8 mouse cellular contexts compared by ENCODE assay signal in genomic region chr5:143464757-143465118, GRCm38 (mm10). TPM values are rescaled to one million over a fixed set of nuclear protein-coding genes. Genes with fewer than 3 reads are reported as not detected.
DNase-seq lines count a peak whose midpoint lies in the region; ATAC-seq and TF ChIP-seq lines count a peak whose summit lies in the region.

No protein-coding gene starts in this region.

- H3K9ac ChIP-seq in forebrain, embryonic 16.5 days (replicated peaks; ENCODE audit: low read depth, low read length): peak overlapping the region; percentile 72

- H3K36me3 ChIP-seq in E14TG2a.4 (ENCODE audit: insufficient read depth, low read length): peaks cover 9% of the 10 kb centered on the region
- peaks cover 6% of the 10 kb centered on the region for H3K36me3 ChIP-seq in forebrain, embryonic 16.5 days (ENCODE audit: control insufficient read depth, insufficient read depth)

- ATAC-seq in forebrain, embryonic 16.5 days: peak; percentile 75; the same call in 1 of the 2 replicates

- DNase-seq in gastrocnemius, adult 2 months: no peak
- DNase-seq in gastrocnemius, postnatal 4 days (ENCODE audit: low spot score in 2 of 2): no peak
- peak; percentile 26 for DNase-seq in lung, postnatal 14 days
- DNase-seq in thymus, postnatal 36 days: no peak
- no peak for DNase-seq in frontal cortex, postnatal 10 days (ENCODE audit: low spot score in 2 of 2)
- DNase-seq in left cerebral cortex, adult 18-20 months (ENCODE audit: low spot score in 2 of 2): no peak

- peak overlapping the region; percentile 97 for H3K4me3 ChIP-seq in gastrocnemius, adult 2 months
- H3K4me3 ChIP-seq in E14TG2a.4 (replicated peaks; ENCODE audit: low read length): peak overlapping the region; percentile 84
- H3K4me3 ChIP-seq in forebrain, embryonic 16.5 days (replicated peaks; ENCODE audit: low read length): peak overlapping the region; percentile 65

- peaks cover 39% of the 10 kb centered on the region for H3K27me3 ChIP-seq in E14TG2a.4 (ENCODE audit: insufficient read depth, low read length)
- H3K27me3 ChIP-seq in forebrain, embryonic 16.5 days (replicated peaks; ENCODE audit: control insufficient read depth, insufficient read depth, low read length): no peaks in the 10 kb centered on the region

- peak overlapping the region; percentile 68 for H3K4me2 ChIP-seq in forebrain, embryonic 16.5 days (ENCODE audit: low read length)

- no peak for TF ChIP-seq CTCF in gastrocnemius, adult 2 months (IDR thresholded peaks at IDR 0.05)
- no peak for TF ChIP-seq CTCF in E14TG2a.4 (conservative IDR thresholded peaks at IDR 0.05; ENCODE audit: low read length)

- peaks cover 20% of the 10 kb centered on the region; the same call in 1 of the 2 replicates for H3K4me1 ChIP-seq in E14TG2a.4 (replicated peaks; ENCODE audit: low read depth, low read length)
- peaks cover 11% of the 10 kb centered on the region for H3K4me1 ChIP-seq in forebrain, embryonic 16.5 days (replicated peaks; ENCODE audit: control insufficient read depth, insufficient read depth, low read length)

- peaks cover 3% of the 10 kb centered on the region for H3K9me3 ChIP-seq in E14TG2a.4 (ENCODE audit: low read length)
- no peaks in the 10 kb centered on the region for H3K9me3 ChIP-seq in forebrain, embryonic 16.5 days (ENCODE audit: control insufficient read depth, low read length)

- H3K27ac ChIP-seq in gastrocnemius, adult 2 months: peak overlapping the region; percentile 87
- peak overlapping the region; percentile 34 for H3K27ac ChIP-seq in forebrain, embryonic 16.5 days (ENCODE audit: low read length)

- intact Hi-C loops in gastrocnemius, adult 2 months (cut with DNase I): no loop called here

- WGBS in forebrain, embryonic 16.5 days: under 1% methylated on average over 20 of the region's 20 CpGs

RNA-seq across cellular contexts. Expression of gene Daglb, which starts 0.4 kb away (rescaled TPM):
- 1 to 10 TPM; 8.0 to 10.0 TPM for total RNA-seq in gastrocnemius, adult 2 months (2021)
- total RNA-seq in gastrocnemius, postnatal 4 days (2021): 1 to 10 TPM; 7.5 to 7.6 TPM
- polyA plus RNA-seq in forebrain, embryonic 16.5 days (2015; fragmentation: Nextera tagmentation; extraction: Ambion mirVana): 16.6 and 17.7 TPM in 2 replicates
- total RNA-seq in left cerebral cortex, adult 18-20 months (2021): 10 to 100 TPM; 31.9 to 33.1 TPM
